Mouse (Mus musculus): Measurements from ENCODE around the gene Clcnkb.

Clcnkb gene

DNA sequence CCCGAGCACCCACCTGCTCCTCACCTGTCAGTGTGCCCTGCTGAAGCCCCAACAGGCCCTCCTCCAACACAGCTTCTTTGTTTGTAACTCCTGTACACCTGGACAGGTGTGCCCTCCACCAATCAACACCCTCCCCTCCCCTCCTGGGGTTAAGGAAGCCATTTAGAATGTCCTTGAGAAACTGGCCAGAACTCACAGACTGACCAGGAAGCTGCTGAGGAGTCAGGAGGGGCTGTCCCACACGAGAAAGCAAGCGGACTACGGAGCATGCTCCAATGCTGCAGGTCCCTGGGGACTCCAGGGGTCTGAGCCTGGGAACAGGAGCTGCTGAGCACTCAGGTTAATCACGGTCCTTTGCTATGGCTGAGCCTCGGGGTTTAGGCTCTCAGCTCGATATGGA is at the start of gene Clcnkb:
TSS of gene Clcnkb (minus strand) at position 91 of the 400 bp plus-strand sequence.
- DNase-seq (ENCODE audit: low spot score), result no peak

DNA sequence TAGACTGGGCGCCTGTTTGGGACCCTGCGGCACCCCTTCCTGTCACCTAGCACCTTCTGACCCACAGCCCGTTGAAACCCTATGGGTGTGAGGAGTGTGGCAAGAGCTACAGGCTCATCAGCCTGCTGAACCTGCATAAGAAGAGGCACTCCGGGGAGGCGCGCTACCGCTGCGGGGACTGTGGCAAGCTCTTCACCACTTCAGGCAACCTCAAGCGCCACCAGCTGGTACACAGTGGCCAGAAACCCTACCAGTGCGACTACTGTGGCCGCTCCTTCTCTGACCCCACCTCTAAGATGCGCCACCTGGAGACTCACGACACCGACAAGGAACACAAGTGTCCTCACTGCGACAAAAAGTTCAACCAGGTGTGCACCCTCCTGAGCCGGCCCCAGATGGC is 48.9 kb upstream of the Clcnkb start:
- DNase-seq (ENCODE audit: low spot score), result no peak

DNA sequence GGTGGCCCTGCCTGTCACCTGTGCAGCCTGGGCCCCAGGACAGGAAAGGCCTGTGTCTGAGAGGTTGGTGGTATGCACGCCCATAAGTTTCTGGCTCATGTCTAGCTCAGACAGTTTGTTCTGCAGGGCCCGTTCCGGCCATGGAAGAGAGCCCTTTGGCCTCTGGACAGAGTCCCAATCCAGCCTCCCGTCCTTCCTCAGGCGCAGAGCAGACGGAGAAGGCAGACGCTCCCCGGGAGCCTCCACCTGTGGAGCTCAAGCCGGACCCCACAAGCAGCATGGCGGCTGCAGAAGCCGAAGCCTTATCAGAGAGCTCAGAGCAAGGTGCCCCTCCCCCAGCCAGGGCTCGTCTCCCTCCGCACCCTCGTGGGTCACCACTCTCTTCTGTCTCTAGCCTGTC is 47.7 kb upstream of the Clcnkb start:
- no peak for DNase-seq (ENCODE audit: low spot score)

DNA sequence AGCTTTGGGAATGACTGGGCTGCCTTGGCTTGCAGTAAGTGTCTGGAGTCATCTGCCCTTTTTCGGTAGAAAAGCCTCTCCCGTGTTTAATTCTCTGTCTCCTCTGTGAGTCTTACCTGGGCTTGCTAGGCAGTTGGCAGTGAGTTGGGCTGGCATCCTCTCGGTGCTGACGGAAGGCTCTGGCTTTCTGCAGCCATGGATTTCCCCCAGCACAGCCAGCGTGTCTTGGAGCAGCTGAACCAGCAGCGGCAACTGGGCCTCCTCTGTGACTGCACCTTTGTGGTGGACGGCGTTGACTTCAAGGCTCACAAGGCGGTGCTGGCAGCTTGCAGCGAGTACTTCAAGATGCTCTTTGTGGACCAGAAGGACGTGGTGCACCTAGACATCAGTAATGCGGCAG is 45.8 kb upstream of the Clcnkb start:
- no peak for DNase-seq (ENCODE audit: low spot score)

DNA sequence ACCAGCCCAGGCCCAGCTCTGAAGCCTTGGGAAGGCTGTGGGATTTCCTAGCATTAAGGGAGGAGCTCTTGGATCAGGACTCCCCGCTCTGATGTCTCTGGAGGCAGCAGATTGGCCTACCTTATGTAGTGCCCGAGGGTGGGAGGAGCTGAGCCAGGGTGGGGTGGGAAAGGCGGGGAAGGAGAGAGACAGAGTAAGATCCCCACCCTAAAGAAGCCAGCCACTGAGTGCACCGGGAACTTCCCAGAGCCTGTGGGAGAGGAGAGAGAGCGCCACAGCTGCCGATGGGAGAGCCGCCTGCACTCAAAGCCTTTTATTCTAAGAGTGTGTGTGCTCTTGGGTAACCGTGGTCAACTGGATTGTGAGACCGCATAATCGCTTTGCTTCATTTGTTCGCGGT is 45.3 kb upstream of the Clcnkb start:
- DNase-seq (ENCODE audit: low spot score), result no peak

DNA sequence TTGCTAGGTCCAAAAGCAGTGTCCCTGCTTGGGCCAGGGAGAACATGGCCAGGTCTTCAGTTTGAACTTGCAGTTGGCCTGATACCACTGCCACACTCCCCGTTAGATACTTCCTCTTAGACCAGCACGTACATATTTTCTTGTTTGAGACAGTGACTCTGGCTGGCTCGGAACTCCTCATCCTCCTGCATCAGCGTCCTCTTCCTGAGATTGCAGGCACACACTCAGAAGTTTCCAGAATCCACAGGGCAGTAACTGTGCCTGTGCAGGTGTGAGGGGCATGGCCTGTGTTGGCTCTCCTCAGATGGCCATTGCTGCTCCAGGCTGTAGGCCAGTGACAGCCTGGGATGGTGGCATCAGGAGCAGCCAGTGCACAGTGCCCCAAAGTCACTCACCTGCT is 44.7 kb upstream of the Clcnkb start:
- DNase-seq (ENCODE audit: low spot score), result no peak

DNA sequence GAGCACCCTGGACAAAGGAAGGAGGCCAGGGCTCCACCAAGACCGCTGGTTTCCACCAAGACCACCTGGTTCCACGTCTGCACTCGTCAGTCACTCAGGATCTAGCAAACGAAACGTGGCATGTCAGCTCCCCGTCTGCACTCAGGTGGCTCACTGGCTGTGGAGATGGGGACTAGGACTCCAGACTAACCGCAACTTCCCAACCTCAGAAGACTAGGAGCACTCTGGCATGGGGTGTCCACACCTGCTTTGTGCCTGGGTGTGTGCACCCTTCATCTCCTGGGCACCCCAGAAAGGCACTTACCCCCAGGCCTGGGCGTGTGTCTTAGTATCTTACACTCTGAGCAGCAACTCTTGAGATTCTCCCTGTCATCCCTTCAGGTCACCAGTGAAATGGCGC is 44.0 kb upstream of the Clcnkb start:
- DNase-seq (ENCODE audit: low spot score), result no peak

DNA sequence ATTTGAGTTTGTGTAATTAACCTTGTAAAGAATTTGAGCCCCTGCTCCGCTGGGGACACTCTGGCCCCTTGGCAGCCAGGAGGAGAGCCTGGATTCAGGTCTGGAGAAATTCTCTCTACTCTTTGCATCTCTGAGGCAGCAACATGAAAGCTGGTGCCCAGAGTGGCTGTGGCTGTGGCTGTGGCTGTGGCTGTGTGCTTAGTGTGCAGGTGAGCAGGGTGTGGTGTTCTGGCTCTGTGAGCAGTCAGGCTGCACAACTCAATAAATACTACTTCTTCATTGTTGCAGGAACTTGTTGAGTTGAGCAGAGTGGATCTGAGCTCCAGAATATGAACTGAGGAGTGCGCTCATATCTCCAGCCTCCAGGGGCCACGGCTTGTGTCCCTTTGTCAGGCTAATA is 43.1 kb upstream of the Clcnkb start:
- no peak for DNase-seq (ENCODE audit: low spot score)

DNA sequence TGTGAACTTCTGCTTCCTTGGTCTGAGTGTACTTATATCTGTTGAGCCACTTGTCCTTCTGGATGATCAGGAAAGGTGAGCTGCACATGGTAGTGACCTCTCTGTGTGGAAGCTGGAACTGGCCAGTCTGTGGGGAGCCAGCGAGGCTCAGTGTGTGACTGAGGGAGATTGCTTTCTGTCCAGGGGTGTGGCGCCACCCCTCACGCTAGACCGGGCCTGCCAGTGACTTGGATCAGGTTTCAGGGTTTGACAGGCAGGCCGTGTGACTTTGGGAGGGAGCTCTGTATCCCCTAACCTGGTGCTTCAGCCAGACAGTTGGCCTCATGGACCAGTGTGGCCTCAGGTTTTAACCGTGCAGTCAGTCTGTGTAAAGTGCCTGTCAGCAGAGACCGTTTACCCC is 42.4 kb upstream of the Clcnkb start:
- DNase-seq (ENCODE audit: low spot score), result no peak

DNA sequence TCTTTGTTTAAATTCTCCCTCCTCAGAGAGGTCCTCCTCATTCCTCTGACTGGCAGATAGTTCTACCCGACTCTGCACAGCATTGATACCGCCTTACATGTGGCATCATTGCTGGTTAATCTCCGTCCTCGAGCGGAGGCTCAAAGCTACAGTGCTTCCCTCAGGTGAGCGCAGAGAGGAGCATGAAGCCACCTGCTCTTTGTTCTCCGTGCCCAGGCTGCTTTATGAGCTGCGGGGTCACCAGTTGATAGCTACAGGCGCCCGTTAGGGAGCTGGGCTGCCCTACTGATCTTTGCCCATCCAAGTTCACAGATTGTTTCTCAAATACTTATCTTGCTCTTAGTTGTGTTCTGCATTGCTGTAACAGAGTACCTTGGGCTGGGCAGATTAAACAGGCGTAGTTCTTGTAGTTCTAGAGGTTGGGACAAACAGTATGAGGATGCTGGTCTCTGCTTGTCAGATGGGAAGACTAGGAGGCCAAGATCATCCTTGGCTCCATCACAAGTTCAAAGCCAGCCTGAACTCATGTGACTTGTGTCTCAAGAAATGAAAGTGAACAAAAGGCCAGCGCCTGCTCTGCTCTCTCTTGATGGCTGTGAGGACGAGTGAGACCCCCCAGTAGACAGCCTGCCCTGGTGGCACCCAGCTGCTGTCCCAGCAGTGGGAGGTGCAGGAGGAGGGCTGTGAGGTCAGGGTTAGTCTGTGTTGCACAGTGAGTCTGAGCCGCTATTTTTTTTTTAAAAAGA is 40.6 kb upstream of the Clcnkb start:
- DNase-seq (ENCODE audit: low spot score), result no peak

DNA sequence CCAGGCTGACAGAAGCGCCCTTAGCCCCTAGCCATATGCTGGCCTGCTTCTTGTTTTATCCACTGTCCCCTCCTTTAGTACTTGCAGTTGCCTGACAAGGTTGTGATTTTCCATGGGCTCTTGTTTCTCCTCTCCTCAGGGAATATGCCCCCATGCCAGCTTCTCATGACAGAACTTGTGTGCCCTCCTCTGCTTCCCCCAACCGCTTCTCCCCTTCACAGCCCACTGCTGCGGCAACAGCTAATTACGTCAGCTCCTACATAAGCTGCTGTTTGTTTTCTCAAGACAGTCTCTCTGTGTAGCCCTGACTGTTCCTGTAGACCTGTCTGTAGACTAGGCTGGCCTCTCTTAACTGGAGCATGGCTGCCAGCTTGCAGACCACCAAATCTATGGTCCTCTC is 39.7 kb upstream of the Clcnkb start:
- no peak for DNase-seq (ENCODE audit: low spot score)

DNA sequence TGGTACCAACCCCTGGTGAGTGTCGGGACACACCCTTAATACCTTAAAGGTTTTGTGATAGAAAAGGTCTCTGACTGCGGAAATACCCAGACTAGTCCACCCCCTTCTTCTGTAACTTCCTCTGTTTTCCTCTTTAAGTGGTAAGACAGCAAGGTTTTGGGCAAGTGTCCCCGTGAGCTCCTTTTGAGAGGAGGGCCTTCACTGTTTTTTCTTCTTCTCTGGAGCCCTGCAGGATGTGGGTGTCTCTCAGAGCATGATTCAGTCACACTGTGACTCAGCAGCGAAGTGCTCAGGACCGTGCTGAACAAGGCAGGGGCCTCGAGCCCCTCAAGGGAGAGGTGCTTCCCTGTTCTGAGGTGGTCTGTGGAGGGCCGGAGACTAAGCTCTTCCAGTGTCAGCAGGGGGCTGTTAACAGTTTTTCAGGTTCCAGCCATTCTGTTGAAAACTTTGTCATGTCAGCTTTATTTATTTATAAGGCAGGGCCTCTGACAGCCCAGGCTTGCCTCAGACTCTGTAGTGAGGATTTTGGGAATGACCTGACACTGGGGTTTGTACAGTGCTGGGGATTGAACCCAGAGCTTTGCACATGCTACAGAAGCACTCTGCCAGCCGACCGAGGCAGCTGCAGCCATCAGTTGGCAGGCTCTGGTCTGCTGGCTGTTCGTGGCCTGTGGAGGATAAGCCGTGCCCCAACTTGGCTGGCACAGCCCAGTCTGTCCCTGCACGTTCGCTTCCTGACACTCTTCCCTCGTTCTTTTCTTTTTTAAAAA is 39.0 kb upstream of the Clcnkb start:
- peak; percentile 82 for DNase-seq (ENCODE audit: low spot score)

DNA sequence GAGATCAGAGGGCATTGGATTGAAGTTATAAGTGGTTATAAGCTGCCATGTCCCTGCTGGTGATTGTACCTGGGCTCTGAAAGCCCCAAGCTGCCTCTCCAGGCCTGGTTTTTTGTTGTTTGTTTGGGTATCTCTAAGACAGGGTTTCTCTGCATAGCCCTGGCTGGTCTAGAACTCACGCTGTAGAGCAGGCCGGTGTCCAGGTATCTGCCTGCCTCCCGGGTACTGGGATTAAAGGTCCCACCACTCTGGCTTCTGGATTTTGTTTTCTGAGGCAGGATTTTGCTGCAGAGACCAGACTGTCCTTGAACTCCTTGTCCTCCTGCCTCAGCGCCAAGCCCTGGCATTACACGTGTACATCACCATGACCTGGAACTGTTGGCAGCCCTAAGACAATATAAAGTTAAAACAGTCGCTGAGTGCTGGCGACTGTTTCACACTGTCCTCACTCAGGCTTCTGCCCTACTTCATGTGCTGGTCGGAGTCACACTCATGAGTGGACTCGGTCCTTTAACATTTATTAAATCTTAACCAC is 36.2 kb upstream of the Clcnkb start:
- no peak for DNase-seq (ENCODE audit: low spot score)

DNA sequence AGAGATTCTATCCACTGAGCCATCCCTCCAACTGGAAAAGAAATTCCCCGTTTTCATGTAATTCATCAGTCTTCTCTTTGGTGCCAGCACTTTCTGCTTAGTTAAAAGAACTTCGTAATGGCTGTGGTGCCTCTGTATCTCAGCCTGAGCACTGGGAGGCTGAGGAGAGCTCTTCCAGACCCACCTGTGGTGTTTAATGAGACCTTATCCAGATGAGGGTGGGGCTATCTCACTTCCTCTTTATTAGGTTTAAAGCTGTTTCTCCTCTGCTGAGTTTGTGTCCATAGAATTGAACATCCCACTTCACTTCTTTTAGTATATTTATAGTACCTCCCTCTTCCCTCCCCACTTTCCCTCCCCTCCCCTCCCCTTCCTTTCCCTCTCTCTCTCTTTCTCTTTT is 35.4 kb upstream of the Clcnkb start:
- no peak for DNase-seq (ENCODE audit: low spot score)

DNA sequence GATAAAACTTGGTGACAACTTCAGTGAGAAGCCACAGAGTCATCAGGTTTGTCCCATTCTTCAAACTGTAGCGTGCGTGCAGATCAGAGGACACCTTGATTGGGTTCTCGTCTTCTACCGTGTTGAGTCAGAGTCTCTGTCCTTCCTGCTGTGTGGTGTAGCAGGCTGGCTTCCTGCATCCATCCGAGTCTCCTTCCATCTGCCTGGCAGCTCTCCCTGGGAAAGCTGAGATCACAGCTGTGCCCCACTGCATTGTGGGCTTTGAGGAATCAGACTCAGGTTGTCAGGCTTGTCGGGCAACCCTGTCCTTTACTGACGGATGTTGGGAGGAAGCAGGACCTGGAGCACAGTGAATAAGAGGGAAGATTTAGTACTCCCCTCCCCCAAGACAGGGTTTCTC is 30.4 kb upstream of the Clcnkb start:
- DNase-seq (ENCODE audit: low spot score), result no peak

DNA sequence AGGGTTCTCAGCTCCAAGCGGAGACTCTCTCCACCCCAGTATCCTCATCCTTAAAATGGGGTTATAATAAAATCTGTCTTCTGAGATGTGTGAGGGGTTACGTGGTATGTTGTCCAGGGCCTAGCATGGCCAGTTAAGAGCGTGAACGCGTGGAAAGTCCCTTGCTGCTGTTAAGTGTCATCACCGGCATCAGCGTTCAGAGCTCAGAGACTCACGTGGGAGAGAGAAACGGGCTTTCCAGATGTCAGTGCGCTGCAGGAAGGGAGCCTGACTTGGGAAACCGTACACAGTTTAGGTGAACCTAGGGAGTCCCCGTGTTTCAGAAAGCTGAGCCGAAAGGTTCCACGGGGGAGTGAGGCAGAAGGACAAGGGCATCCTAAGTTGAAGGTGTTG is 29.5 kb upstream of the Clcnkb start:
- peak; percentile 46 for DNase-seq (ENCODE audit: low spot score)

DNA sequence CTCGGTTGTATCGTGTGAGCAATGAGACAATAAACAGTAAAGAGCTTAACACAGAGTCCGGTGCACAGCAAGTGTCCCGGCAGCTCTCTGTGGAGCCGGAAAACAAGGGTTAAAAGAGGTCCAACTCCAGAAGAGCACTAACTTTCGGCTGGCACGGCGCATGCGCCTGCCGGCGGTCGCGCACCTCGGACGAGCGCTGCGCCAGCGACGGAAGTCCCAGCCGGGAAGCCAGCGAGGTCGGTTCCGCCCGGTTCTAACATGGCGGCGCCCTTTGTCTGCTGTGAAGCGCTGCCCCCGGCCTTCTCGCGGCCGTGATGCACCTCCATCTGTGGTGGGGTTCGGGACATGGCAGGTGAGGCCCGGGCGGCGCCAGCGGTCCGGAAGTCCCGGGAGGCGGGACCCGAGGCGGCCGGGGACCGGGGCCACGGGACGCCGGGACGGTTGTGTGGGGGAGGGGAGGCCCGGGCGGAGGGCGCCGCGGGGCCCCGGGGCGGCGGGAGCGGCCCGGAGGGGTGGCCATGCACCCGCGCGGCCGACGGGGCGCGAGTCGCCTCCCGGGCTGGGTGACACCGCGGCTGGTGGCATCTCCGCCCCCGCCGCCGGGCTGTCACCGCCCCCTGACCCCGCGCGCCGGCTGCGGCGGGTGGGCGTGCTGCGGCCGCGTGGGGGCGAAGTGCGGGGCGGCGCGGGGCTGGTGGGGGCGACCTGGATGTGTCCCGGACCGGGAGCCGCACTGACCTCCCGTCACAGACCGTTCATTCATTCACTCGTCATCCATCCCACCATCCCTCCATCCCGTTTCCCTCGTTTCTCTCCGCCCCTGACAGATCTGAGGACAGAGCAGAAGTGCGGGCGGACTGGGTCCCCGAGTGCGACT is 28.9 kb upstream of the Clcnkb start, which contains the start of gene Zbtb17:
TSS of gene Zbtb17 (plus strand) at position 204 of the 877 bp plus-strand sequence.
- peak; percentile 90 for DNase-seq (ENCODE audit: low spot score)

DNA sequence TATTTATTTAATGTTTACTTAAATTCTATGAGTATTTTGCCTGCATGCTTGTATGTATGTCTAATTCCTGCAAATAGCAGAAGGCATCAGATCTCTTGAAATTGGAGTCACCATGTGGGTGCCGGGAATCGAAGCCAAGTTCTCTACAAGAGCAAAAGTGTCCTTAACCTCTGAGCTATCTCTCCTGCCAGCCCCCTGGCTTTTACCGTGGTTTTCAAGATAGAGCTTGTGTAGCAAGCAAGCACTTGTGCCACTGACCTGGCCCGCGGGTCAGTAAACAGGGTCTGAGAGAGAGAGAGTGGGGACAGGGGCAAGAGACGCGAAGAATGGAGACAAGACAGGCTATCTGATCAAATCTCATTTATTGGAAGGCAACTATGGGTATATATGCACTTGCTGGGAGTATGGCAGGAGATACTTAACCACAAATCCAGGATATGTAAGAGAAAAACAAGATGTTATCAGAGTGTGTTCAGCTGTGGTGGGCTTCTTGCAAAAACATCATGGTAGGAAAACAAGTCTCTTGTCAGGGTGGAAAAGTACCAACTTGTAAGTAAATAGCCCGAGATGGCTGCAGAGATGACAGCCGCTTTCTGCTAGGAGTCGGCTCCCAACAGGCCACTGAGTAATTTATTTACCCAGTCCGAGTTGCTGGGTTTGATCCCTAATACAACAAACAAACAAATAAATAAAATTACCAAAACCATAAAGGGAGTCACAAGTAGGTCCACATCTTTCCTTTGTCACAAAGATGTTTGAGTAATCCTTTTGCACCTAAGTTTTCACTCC is 28.0 kb upstream of the Clcnkb start:
- DNase-seq (ENCODE audit: low spot score), result no peak

DNA sequence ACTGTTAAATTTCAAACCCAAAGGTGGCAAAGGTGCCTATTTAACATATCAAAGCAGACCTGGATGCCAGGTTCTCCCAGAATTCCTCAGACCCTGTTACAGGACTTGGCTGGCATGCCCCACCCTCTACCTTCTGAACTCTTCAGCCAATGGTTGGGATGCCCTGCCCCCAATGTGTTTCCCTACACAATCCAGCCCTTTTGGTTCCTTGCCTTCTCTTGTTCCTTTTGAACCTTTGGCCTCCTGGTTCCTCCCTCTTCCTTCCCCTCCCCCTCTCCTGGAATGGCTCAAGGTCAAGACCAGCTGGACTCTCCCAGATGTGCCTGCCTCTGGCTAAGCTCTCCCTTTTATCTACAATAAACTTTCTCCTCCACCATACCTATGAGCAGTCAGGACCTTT is 25.1 kb upstream of the Clcnkb start:
- no peak for DNase-seq (ENCODE audit: low spot score)

DNA sequence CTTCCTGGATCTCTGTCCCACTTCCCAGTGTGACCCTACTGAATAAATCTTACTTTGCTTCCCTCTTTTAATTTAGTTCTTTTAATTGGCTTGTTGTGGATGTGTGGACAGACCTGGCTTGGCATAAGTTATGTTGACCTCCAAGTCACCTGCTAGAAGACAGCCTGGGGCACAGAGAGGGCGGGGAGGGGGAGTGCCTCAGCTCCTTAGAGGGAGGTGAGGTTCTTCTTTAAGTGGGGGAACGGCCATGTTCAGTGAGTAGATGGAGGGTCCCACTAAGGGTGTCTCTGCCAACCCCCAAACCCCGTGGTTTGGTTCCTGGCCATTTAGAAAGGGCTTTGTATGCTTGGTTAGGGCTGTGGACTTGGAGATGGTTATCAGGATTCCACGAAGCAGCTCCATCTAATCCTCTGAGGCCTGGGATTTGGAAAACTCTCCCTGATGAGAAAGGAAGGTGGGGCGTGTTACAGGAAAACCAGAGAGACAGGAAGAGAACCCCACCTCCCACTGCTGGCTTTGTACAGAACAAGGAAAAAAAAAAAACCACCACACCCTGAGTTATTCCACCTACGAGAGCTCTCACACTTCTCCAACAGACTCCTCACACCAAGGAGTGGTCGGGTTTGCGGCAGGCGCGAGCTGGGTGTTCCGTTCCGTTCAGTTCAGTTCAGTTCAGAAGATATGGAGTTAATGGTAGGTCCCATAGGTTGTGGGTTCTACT is 23.4 kb upstream of the Clcnkb start:
- no peak for DNase-seq (ENCODE audit: low spot score)

DNA sequence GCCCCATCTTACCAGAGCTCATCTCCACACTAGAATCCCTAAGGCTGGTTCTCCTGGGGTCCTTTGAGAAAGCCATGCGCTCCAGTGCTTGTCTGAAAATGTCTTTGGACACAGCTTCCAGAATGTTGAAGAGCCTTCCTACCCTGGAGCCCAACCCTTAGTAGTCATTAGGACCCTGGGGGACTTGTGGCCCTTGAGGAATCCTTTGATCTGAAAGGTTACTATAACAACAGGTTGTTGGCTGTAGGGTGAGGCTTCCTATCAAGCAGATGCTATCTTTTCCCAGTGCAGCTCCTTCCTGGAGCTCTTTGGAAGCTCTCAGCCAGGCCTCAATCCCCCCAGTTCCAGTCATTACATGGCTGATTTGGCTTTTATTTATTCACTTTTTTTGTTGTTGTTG is 20.2 kb upstream of the Clcnkb start, which contains the start of gene Srarp:
TSS of gene Srarp (minus strand) at position 132 of the 400 bp plus-strand sequence.
- DNase-seq (ENCODE audit: low spot score), result no peak

All from T-cell, adult 2 months (primary cell).